Mouse (Mus musculus): ENCODE results near the gene Nrn1l. TPM values are rescaled to one million over a fixed set of nuclear protein-coding genes. Genes with fewer than 3 reads are reported as not detected.

The Nrn1l gene
- total RNA-seq, 2 experiments from 2014 or later: 1.1 to 2.1 TPM

DNA sequence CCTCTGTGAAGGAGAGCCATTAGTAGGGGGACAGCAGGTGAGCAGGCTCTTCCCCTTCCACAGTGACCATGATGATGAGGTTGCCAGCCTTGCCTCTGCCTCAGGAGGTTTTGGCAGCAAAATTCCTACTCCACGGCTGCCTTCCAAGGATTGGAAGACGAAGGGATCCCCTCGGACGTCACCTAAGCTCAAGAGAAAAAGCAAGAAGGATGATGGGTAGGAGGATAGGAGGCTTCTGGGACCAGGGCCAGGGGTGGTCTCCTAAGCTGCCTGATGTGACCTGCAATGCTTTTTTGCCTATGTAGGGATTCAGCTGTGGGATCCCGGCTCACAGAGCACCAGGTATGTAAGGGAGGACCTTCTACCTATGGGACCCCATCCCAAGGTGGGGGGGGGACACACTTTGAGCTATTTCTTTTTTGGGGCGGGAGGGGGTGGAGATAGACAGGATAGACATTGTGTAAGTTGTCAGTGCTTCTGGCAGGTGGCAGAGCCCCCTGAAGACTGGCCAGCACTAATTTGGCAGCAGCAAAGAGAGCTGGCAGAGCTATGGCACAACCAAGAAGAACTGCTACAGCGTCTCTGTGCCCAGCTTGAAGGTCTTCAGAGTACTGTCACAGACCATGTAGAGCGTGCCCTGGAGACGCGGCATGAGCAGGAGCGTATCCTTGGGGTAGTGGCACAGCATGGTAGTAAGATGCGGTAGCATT is 3.5 kb upstream of the Nrn1l start:
- peak in 1 of 2 experiments; percentile 22 for DNase-seq (ENCODE audit: low spot score in 2 of 2)

DNA sequence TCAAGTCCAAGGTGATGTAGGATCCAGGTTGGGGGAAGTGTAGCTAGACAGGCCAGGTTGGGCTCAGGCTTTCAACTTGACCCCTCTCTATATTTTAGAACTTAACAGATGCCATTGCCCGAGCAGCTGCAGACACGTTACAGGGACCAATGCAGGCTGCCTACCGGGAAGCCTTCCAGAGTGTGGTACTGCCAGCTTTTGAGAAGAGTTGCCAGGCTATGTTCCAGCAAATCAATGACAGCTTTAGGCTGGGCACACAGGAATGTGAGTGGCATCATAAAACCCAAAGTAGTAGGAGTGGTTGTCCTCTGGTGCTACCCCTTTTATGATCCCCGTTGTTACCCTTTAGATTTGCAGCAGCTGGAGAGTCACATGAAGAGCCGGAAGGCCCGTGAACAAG is 2.5 kb upstream of the Nrn1l start:
- peak; percentile 79 to 89 for DNase-seq (ENCODE audit: low spot score in 2 of 2)

DNA sequence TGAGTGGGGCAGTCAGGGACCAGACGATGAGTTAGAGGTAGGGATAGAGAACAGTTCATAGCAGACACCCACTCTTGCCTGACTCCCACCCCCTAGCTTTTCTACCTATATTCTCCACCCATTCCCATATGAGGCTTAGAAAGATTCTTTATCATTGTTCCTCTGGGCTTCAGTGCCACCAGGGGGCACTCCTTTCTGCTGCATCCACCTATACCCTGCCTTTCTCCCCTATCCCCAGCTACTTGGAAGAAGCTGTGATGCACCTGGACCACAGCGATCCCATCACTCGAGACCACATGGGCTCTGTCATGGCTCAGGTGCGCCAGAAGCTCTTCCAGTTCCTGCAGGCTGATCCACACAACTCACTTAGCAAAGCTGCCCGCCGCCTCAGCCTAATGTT is 935 bp upstream of the Nrn1l start:
- no peak for DNase-seq (ENCODE audit: low spot score in 2 of 2)

DNA sequence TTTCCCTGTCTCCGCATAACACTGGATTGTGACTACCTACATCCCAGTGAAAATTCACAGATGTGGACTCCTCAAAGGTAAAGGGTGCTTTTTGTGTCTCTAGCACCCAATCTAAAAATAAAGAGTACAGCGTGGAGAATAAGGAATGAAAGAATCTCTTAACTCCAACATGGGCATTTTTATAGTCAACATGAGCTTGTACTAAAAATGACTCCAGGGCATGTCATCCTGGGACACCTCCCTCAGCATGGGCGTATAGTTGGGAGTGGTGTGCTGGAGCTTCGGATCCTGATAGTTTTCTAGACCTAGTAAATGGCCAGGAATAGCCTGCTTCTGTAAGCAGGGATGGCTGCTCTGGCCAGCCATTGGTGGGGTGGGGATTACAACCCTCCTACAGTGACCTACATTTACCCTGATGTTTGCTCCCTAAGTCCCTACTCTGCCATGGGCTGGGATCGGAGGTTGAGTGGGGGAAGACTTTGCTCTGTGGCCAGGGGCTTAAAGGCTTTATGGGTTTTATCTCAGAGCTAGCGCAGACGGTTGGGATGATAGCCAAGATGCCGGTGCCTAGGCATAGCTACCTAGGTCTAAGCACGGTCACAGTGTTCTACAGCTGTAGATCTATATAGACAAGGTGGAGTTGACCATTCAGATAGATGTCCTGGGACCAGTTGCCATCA is 4.6 kb downstream of the Nrn1l start:
- DNase-seq (ENCODE audit: low spot score in 2 of 2): no peak

DNA sequence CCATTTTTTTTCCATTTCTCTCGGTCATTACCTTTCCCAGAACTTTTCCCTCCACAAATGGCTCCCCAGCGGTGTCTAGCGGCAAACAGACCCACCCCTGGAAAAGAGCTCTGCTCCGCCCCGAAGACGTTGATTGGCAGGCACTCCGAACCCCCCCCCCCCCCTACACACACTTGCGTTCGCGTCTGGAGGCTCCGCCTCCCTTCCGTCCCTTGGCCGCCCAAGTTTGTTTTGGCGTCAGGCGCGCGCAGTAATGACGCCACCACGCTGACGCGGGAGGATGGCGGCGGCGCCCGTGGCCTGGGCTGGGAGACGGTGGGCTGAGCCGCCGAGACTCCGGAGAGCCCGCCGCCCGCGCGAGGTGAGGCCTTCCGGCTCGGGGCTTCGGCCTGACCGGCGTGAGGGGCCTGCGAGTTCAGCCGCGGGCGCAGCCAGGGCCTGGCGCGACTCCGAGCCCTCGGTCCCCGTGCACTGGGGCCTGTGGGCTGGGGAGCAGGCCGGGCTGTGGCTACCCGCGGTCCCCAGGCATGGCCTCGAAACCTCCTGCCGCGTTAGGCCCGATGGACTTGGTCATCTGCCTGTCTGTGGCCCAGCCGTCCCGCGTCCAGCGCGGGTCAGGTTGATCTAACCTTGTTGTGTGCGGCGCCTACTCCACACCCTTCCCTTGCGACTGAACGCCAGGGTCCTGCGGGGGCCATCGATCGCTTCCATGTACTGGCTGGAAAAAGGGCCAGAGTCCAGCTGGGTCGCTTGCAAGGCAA is 7.0 kb downstream of the Nrn1l start, which contains the start of gene Pskh1:
Gene Pskh1 (plus strand): TSS at position 262 of the 761 bp plus-strand sequence.
- peak; percentile 94 to 95 for DNase-seq (ENCODE audit: low spot score in 2 of 2)

DNA sequence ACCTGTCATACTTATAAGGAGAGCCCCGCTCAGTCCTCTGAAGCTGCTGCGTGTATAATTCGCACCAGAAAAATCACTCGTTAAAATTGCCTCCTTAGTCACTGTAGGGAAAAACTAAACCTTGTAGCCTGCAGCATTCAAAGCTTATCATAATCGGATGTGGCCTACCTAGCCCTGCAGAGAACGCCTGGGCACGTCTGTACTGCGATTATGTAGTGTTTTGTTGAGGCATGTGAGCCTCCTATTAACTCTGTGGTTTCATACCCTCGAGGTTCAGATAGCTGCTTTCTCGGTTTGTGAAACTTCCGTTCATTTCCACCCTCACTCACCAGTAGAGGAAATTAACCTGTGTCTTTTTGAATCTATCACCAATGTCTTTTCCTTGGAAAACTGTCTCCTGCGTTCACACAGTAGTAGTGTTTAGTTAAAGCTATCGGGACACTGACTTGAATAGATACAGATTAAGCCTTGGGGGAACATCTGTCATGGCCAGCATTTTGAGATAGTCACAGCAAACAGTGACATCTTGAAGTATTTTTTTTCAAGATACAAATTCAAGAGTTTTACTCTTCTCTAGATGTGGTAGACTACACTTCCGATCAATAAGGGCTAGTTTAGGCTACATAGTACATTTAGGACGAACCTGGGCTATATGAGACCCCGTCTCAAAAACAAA is 7.7 kb downstream of the Nrn1l start:
- DNase-seq (ENCODE audit: low spot score in 2 of 2): no peak

DNA sequence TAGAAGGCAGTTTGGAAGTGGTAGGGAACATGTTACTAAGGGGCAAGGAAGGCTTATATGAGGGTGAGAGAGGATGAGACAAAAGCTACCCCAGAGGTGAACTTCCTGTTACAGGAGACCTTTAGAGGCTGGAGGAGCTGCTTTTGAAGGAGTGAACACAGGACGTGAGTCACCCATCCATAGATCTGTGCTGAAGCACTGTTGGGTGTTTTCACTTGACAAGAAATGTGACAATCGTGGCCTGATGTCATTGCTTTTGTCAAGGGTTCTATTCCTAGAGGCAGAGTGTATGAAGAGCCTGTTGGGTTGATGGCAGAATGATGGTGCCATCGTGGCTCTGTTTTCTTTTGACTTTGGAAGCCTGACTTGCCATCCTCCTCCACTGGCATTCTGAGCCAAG is 26.0 kb downstream of the Nrn1l start:
- DNase-seq (ENCODE audit: low spot score in 2 of 2): no peak

DNA sequence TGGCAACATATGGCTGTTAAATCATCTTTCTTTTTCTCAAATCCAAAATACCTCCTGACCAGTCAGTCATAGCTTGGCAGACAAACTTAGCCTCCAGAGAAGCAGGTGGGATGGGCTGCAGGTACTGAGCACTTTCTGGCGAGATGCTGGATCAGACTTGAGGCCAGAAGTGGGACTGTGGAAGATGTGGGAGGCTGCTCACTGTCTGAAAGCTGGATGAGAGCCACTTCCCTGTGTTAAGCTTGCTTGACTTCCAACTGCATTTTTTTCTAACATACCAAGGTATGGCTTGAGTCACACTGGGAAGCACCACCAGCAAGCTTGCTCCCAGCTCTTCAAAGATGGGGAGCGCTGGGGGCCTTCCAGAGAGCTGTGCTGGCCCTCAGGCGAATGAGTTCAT is 31.8 kb downstream of the Nrn1l start:
- no peak for DNase-seq (ENCODE audit: low spot score in 2 of 2)

DNA sequence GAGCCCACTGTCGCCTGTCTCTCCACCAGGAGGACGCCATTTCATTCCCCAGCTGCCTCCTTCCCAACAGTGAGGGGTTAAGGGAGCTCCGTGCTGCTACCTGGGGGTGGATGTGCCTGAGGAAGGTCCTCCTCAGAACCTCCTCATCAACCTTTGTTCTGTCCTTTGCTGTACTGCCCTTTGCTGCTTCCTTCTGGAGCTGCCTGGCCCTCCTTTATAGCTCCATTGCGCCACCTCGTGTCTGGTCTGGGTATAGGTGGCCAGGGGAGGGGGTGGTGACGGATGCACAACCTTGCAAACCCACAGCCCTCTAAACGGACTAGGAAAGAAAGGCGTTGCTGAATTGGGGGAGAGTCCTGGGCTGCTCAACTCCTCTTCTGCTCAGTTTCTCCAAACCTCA is 37.2 kb downstream of the Nrn1l start:
- DNase-seq (ENCODE audit: low spot score in 2 of 2): peak; percentile 80 to 83

DNA sequence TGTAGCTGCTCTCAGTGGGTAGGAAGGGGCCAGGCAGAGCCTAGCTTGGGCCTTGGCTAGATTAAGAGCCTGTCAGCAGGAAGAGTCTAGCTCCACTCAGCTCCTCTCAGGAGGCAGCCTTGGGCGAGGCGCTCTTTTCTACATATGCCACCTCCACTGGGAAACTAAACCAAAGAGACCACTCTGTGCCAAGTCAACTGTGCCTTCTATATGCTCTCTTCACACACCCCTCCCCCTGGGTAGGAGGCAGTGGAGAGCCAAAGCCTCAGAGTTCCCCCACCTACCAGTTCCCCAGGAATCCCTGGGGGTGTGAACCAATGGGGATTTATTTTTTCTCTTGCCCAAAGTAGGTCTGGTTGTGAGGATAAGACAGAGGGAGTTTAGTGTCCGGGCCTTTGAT is 37.9 kb downstream of the Nrn1l start:
- no peak for DNase-seq (ENCODE audit: low spot score in 2 of 2)

DNA sequence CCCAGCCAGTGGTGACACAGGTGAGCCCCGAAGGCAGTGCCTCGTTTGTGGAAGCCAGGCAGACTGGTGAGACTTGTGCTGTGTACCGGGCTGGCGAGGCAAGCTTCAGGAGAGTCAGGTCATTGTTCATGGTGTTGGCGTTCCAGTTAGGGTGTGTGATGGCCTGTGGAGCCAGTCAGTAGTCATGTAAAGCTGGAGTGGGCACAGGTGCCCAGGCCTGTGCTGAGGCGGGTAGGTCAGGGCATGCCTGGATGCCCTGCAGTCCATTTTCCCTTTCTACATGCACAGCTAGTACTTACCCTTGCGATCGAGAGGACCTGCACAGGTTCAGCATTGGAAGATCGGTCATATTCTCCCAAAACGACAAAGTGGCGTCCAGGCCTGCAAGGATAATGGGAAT is 39.2 kb downstream of the Nrn1l start:
- no peak for DNase-seq (ENCODE audit: low spot score in 2 of 2)

DNA sequence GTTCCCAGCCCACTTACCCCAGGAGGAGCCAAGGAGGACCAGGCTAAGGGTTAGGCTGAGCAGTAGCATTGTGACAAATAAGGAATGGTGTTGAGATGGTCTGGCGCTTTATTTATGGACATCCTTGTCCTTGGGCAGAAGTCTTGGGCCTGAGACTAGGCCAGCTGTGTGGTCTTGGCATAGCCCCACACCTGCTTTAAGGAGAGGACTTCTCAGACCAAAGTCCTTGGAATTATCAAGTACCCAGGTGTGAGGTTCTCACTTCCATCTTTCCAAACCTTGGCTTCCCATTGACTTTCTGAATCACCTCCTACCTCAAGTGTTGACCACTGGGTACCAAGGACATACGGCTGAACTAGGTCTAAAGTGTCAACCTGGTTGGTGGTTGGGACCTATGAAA is 40.4 kb downstream of the Nrn1l start, which contains the start of gene Ctrl:
Gene Ctrl (minus strand): TSS at position 101 of the 400 bp plus-strand sequence.
- no peak for DNase-seq (ENCODE audit: low spot score in 2 of 2)

DNA sequence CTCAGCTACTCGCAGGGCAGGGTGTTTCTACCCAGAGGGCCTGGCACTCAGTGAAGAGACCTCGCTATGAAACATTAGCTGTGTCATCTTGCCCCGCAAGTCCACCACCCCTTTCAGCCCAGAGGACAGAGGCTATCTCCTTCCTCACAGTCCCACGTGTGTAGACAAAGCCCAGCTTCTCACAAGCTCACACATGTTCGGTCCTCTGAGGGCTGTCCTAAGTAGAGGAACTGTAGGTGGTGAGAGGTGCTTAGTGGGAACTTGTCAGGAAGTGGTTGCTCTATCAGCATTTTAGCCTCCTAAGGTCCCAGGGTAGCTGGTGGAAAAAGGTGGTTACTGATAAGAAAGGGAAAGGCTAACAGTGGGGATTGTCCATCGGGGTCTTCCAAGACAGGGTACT is 41.7 kb downstream of the Nrn1l start:
- DNase-seq (ENCODE audit: low spot score in 2 of 2): no peak

DNA sequence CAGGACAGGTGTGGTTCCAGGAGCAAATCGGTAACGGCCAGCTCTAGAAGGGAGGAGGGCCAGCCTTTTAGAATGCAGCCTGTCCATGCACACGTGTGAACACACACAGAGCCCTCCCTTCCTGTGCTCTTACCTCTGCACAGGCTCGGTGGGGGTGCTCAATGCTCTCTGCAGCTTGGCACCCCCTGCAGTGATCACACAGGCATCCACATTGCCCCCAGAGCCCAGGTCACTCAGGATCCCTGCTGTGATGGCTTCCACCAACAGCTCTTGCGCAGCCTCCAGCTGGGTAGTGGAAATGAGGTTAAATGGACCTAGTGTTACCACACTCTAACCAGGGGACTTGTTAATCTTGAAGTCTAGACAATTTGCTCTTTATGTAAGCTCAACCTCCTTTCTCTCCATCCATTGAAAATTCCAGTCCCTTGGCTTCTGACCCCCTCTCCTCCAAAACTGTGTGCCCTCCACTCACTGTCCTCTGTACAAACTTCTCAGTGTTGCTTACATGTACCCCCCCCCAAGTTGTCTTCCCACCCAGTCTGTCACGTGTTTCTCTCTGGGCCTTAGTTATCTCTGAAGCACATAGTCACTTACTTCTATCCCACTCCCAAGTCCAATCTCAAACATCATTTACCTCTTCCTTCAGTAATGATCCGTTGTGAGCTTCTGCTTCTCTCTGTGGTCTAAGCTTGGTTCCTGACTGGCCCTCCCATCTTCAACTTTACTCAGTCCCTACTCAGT is 42.7 kb downstream of the Nrn1l start:
- no peak for DNase-seq (ENCODE audit: low spot score in 2 of 2)

DNA sequence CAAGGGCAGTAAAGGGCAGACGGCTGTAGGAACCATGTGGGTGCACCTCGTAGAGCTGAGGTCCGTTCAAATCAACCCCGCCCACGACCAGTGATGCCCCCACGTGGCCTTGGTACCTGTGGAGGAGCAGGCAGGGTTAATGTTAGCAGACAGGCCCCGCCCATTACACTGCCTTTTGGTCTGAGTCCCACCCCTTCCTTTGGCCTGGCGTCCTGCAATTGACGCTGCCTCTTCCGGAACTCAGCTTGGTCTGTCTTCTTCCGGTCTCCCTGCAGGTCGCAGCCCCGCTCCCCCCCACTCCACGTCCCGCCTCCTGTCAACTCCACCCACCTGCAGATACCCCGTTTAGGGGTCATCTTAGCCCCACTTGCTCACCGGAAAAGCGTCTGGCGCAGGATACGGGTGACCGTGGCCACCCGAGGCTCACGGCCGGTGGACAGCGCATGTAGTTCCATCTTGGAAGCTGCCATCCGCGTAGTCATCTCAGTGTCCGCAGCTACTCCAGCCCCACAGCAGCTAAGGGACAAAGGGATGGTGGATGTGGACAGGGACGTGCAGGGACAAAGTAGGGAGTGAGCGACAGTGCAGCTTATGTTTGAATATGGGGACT is 43.6 kb downstream of the Nrn1l start:
- DNase-seq (ENCODE audit: low spot score in 2 of 2): peak; percentile 80 to 88

DNA sequence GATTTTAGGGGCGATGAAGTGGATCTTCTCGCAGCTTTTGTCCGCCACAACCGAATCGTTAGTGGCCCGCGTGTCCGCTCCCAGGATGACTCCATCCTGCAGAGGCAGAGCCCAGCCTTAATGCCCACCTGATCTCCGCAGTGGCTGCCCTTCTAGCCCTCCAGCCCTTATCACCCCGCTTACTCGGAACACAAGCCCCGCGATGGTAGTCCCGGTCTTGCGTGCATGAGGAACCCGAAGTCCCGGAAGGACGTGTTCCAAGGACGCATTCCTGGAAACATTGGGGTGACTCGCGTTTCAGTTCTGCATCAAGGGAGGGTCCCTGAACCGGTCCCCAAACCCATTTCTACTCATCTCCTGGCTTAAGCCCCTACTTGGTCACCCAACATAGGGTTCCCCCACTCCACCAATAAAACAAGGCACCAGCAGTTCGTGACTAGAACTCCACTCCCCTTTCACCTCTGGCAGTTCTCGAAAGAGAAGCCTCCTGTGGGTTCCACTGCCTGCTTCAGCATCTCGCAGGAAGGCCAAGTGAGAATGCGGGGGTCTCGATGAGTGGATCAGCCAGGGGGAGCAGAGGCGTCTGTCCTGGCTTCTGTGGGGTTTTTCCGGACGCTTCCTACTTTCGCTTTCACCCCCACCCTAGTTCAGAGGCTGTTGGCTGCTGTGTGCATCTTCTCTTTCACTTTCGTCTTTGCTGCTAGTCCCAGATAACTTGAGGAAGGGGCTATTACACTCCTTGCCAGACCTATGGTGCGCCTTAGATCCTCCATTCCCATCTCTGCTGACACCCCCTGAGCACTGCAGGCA is 44.3 kb downstream of the Nrn1l start:
- peak in 1 of 2 experiments; percentile 52 for DNase-seq (ENCODE audit: low spot score in 2 of 2)

DNA sequence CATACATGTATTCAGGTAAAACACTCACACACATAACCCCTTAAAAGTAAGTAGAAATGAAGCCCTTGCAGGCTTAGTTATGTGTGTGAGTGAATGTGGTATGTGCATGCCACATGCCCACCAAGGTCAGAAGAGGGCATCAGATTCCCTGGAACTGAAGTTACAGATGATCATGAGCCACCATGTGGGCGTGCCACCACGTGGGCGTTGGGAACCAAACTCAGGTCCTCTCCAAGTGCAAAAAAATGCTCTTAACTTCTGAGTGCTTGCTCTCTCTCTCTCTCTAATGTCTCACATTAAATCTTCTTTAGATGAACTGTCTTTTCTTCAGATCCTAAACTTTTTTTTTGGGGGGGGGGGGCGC is 44.9 kb downstream of the Nrn1l start, which contains the start of gene Psmb10:
Gene Psmb10 (minus strand): TSS at position 139 of the 364 bp plus-strand sequence.
- no peak for DNase-seq (ENCODE audit: low spot score in 2 of 2)

DNA sequence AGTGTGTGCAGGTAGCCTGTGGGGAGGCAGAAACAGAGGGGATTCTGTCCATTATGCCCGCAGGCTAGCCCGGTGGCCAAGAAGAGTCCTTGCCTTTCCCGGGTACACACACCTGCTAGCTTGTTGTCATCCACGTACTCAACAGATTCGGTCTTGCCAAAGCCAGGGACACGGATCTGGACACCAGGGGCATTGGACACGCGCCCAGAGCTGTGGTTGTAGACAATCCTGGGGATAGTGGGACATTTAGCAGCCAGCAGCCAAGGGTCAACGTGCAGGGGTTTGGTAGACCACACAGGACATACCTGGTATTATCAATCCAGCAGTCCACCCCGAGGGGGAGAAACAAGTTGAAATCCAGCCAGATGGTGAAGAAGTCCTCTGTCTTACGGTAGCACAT is 48.7 kb downstream of the Nrn1l start:
- DNase-seq (ENCODE audit: low spot score in 2 of 2): no peak

DNA sequence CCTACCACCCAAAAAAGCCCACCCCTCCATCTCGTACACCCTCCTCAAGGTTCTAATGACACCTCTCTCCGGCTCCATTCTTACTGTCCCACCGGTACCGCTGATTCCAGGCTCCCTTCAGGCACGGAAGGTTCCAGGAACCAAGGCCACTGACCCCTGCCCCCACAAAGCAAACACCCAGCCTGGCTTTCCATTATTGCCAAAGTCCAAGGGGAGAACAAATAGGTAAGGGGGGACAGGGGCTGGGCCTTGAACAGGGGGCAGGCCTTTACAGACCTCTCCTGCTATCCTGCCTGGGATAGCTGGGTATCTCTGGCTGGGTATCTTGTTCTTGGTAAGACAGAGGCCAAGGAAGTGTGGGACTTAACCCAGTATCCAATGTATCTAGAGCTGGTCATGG is 49.2 kb downstream of the Nrn1l start:
- DNase-seq (ENCODE audit: low spot score in 2 of 2): no peak

All from layer of hippocampus, postnatal 14 days (tissue).